Mouse (Mus musculus) G1E (cell line): ENCODE results near the gene Map2k4. TPM values are rescaled to one million over a fixed set of nuclear protein-coding genes. Genes with fewer than 3 reads are reported as not detected.

Source experiments
- ATAC-seq: 2 replicates; pipeline ENCODE4 v1.8.0; 2016; ENCODE audit warnings: mild to moderate bottlenecking; ENCODE audit not compliant: insufficient number of reproducible peaks, poor library complexity, low FRiP score, severe bottlenecking; ENCODE audit errors: extremely low read depth
- DNase-seq: peaks from one replicate; pipeline ENCODE4 v3.0.0; 2012; ENCODE audit warnings: low spot score
- H3K27me3 ChIP-seq: 2 replicates; pipeline ENCODE4 v1.6.1; 2012; ENCODE audit warnings: mild to moderate bottlenecking, low read length, inconsistent platforms; ENCODE audit not compliant: insufficient read depth
- H3K36me3 ChIP-seq: replicated peaks from 2 replicates; pipeline ENCODE3; 2012; ENCODE audit warnings: mild to moderate bottlenecking, inconsistent platforms
- H3K4me1 ChIP-seq: 2 replicates; pipeline ENCODE4 v1.6.1; 2012; ENCODE audit warnings: low read depth, low read length, inconsistent platforms, mixed read lengths; ENCODE audit not compliant: insufficient read depth
- H3K4me3 ChIP-seq: 2 replicates; pipeline ENCODE4 v1.5.1; 2012; ENCODE audit warnings: low read depth, mild to moderate bottlenecking, inconsistent platforms, low read length, moderate library complexity, mixed read lengths
- H3K9me3 ChIP-seq: replicated peaks from 2 replicates; pipeline ENCODE4 v1.6.1; 2012; ENCODE audit warnings: inconsistent platforms
- CTCF ChIP-seq: IDR thresholded peaks from 2 replicates; pipeline ENCODE4 v1.5.1; 2012; ENCODE audit warnings: low read depth, low read length, inconsistent platforms, mixed read lengths
- GATA1 ChIP-seq: IDR thresholded peaks from 2 replicates; pipeline ENCODE4 v1.6.1; 2012; ENCODE audit warnings: borderline replicate concordance, low read length, inconsistent platforms, mixed read lengths
- GATA2 ChIP-seq: IDR thresholded peaks from 2 replicates; pipeline ENCODE4 v1.6.1; 2012; ENCODE audit warnings: low read depth, low read length, inconsistent platforms, borderline replicate concordance
- POLR2AphosphoS5 ChIP-seq: IDR thresholded peaks from 2 replicates; pipeline ENCODE4 v1.6.1; 2012; ENCODE audit warnings: low read depth, low read length, inconsistent platforms; ENCODE audit not compliant: insufficient replicate concordance
- TAL1 ChIP-seq: conservative IDR thresholded peaks from 2 replicates; pipeline ENCODE4 v1.6.1; 2012; ENCODE audit warnings: low read depth, low read length, inconsistent platforms, mixed read lengths
- polyA plus RNA-seq: library from polyadenylated mRNA; stranded (reverse); fragments of >175 nt; gene quantifications from 2 replicates; pipeline ENCODE4 v1.2.3, GENCODE M21; 2012
- total RNA-seq, 2 experiments: library from RNA; stranded (forward) in 1 of 2; stranded (reverse) in 1 of 2; fragments of 200-1000 nt in 1 of 2; fragments of >200 nt in 1 of 2; fragmentation: Nextera tagmentation in 1 of 2; gene quantifications; 2 replicates each; pipeline ENCODE4 v1.2.3; 2014 to 2017

Gene Map2k4
- total and polyA plus RNA-seq, 3 experiments: 41.9 to 90.1 (median 48.6) TPM

DNA sequence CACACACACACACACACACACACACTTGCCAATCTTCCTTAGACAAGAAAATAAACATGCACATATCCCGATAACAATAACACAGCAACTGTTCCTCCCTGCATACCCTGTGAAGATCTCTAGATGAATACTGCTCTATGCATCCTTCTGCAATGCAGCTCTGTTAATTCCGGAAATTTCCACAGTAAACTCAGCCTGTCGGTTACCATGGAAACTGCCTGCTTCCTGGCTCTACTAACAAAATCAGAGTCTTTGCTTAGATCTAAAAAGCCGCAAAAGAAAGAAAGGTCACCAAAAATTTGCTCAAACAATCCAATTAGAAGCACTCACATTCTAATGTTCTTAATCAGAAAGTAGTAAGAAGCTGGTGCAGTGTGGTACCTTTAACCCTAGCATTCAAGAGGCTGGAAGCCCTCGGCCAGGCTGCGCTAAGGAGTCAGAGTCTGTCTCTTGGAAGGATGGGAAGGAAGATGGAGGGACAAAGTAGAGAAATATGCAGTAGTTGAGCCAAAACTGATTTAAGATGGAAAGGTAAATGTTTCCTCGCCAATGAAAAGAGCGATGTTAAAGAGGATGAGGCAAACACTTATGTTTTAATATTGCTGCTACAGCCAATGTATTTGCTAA lies 42.3 kb downstream of the Map2k4 start:
- Histone ChIP-seq H3K36me3 (peaks cover 47% of the 10 kb centered on the region), H3K4me3 (no peak overlapping the region), H3K9me3 (no peaks in the 10 kb centered on the region), H3K4me1 (0 out of 2 replicates have a peak, but pooled peaks cover 2% of the 10 kb centered on the region), H3K27me3 (no peaks in the 10 kb centered on the region)
- DNase-seq: no peak
- TF ChIP-seq GATA2 (no peak), GATA1 (no peak), POLR2AphosphoS5 (no peak), TAL1 (no peak), CTCF (no peak)
- no peak for ATAC-seq

DNA sequence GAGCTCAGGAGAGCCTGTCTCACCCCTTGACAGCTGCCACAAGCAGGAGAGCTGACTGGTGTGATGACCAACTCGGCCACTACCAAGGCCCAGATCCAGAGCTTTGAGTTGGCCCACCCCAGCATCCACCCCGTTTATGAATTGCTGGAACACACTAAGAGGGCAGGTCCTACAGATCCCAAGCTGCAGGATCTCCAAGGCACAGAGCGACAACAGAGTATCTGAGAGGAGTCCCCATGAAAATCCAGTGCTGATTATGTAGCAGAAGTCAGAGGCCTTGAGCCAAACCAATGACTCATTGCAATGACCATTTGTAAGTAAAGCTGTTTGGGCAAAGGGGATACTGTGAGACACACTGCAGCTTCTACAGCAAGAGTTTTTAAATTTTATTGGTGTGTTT lies 44.2 kb downstream of the Map2k4 start:
- Histone ChIP-seq H3K27me3 (no peaks in the 10 kb centered on the region), H3K36me3 (peaks cover 52% of the 10 kb centered on the region), H3K9me3 (no peaks in the 10 kb centered on the region), H3K4me3 (no peak overlapping the region), H3K4me1 (peaks cover 5% of the 10 kb centered on the region; the same call in 1 of the 2 replicates)
- ATAC-seq (no peak), DNase-seq (no peak)
- no peak for TF ChIP-seq POLR2AphosphoS5
- TF ChIP-seq GATA2: no peak
- TF ChIP-seq TAL1: no peak
- TF ChIP-seq CTCF: no peak
- TF ChIP-seq GATA1: no peak

- Histone ChIP-seq H3K4me3 (no peak overlapping the region), H3K36me3 (peaks cover 48% of the 10 kb centered on the region), H3K27me3 (no peaks in the 10 kb centered on the region), H3K9me3 (no peaks in the 10 kb centered on the region), H3K4me1 (peaks cover 5% of the 10 kb centered on the region; the same call in 1 of the 2 replicates)
- TF ChIP-seq GATA2 (no peak), GATA1 (no peak), POLR2AphosphoS5 (no peak), CTCF (no peak), TAL1 (no peak)
- no peak for ATAC-seq
- no peak for DNase-seq
Observed at GRCm38 (mm10) chr11:65740811-65741210, 47.3 kb downstream of the Map2k4 start.

GRCm38 (mm10) chr11:65740390-65740789 lies 47.7 kb downstream of the Map2k4 start:
- no peak for DNase-seq
- no peak for ATAC-seq
- TF ChIP-seq GATA2 (no peak), GATA1 (no peak), POLR2AphosphoS5 (no peak), TAL1 (no peak), CTCF (no peak)

GRCm38 (mm10) chr11:65739880-65740279 lies 48.2 kb downstream of the Map2k4 start:
- Histone ChIP-seq H3K4me1 (peaks cover 5% of the 10 kb centered on the region; the same call in 1 of the 2 replicates), H3K36me3 (peaks cover 48% of the 10 kb centered on the region), H3K4me3 (no peak overlapping the region), H3K27me3 (no peaks in the 10 kb centered on the region), H3K9me3 (no peaks in the 10 kb centered on the region)
- TF ChIP-seq CTCF (no peak), GATA1 (no peak), POLR2AphosphoS5 (no peak), TAL1 (no peak), GATA2 (no peak)
- ATAC-seq (no peak), DNase-seq (no peak)

More at GRCm38 (mm10) chr11:65740390-65740789, 47.7 kb downstream of the Map2k4 start:
- Histone ChIP-seq H3K27me3 (no peaks in the 10 kb centered on the region), H3K9me3 (no peaks in the 10 kb centered on the region), H3K4me3 (no peak overlapping the region), H3K36me3 (peaks cover 47% of the 10 kb centered on the region), H3K4me1 (peaks cover 5% of the 10 kb centered on the region; the same call in 1 of the 2 replicates)

- H3K9me3 ChIP-seq: no peaks in the 10 kb centered on the region
- peaks cover 4% of the 10 kb centered on the region; the same call in 1 of the 2 replicates for H3K4me1 ChIP-seq
- H3K4me3 ChIP-seq: no peak overlapping the region
- H3K36me3 ChIP-seq: peaks cover 46% of the 10 kb centered on the region
- H3K27me3 ChIP-seq: no peaks in the 10 kb centered on the region
- DNase-seq: no peak
- no peak for ATAC-seq
- TF ChIP-seq POLR2AphosphoS5: no peak
- TF ChIP-seq TAL1: no peak
- TF ChIP-seq GATA2: no peak
- TF ChIP-seq GATA1: no peak
- no peak for TF ChIP-seq CTCF
Observed at GRCm38 (mm10) chr11:65734656-65735055, 53.4 kb downstream of the Map2k4 start.
